Mouse (Mus musculus) E14TG2a.4 (cell line): ENCODE results near the gene Ctrl.

Experiments
- CTCF ChIP-seq: conservative IDR thresholded peaks from 2 replicates; pipeline ENCODE4 v1.5.1; 2014; ENCODE audit warnings: low read length
- NANOG ChIP-seq: IDR thresholded peaks from 2 replicates; pipeline ENCODE4 v1.6.1; 2014; ENCODE audit warnings: borderline replicate concordance, low read length, mixed read lengths
- POU5F1 ChIP-seq: IDR thresholded peaks from 2 replicates; pipeline ENCODE4 v1.6.1; 2014; ENCODE audit warnings: low read length, borderline replicate concordance

GRCm38 (mm10) chr8:105889756-105890465 is 43.8 kb downstream of the Ctrl start:
- TF ChIP-seq CTCF = no peak
- TF ChIP-seq NANOG = no peak
- TF ChIP-seq POU5F1 = no peak
